Mouse (Mus musculus) heart, adult 2 months (tissue): ENCODE results near the gene Zfyve19.

ENCODE experiments used
- CTCF ChIP-seq: fragments of 200-600 bp; IDR thresholded peaks from 2 replicates; pipeline ENCODE4 v1.8.1; 2022; ENCODE audit warnings: antibody characterized with exemption, mild to moderate bottlenecking, moderate library complexity
- POLR2A ChIP-seq: fragments of 200-500 bp; IDR thresholded peaks from 2 replicates; pipeline ENCODE4 v1.6.1; 2011; ENCODE audit warnings: mild to moderate bottlenecking, low read depth, low read length, control low read depth; ENCODE audit not compliant: insufficient read depth

- no peak for TF ChIP-seq CTCF
- no peak for TF ChIP-seq POLR2A
Measured at GRCm38 (mm10) chr2:119171574-119171973, 36.8 kb upstream of the Zfyve19 start.
